Mouse (Mus musculus): ENCODE results near the gene Mrpl45.
A peak's percentile ranks its signal among the peaks of the same experiment; 100 is the strongest.

- peak; percentile 84 for TF ChIP-seq POLR2A (IDR thresholded peaks at IDR 0.05; ENCODE audit: extremely low read depth, insufficient read depth, low read length)
- no peak for TF ChIP-seq CTCF (IDR thresholded peaks at IDR 0.05; ENCODE audit: extremely low read depth, insufficient read depth, low read length)
Measured at GRCm38 (mm10) chr11:97280216-97280861, 35.2 kb upstream of the Mrpl45 start, which contains the start of gene Npepps.

Data from cortical plate, adult 2 months (tissue).